Mouse (Mus musculus) liver, embryonic 18 days (tissue): ENCODE measurements around the gene Ephx1. TPM values are rescaled to one million over a fixed set of nuclear protein-coding genes. Genes with fewer than 3 reads are reported as not detected.

ENCODE experiments used
- polyA plus RNA-seq: library from polyadenylated mRNA; depleted of rRNA; stranded (reverse); fragments of >200 nt; gene quantifications from 2 replicates; pipeline ENCODE4 v1.2.3, GENCODE M21; 2012; rRNA removed

The Ephx1 gene
- 18.0 and 35.4 TPM in 2 replicates for polyA plus RNA-seq

DNA sequence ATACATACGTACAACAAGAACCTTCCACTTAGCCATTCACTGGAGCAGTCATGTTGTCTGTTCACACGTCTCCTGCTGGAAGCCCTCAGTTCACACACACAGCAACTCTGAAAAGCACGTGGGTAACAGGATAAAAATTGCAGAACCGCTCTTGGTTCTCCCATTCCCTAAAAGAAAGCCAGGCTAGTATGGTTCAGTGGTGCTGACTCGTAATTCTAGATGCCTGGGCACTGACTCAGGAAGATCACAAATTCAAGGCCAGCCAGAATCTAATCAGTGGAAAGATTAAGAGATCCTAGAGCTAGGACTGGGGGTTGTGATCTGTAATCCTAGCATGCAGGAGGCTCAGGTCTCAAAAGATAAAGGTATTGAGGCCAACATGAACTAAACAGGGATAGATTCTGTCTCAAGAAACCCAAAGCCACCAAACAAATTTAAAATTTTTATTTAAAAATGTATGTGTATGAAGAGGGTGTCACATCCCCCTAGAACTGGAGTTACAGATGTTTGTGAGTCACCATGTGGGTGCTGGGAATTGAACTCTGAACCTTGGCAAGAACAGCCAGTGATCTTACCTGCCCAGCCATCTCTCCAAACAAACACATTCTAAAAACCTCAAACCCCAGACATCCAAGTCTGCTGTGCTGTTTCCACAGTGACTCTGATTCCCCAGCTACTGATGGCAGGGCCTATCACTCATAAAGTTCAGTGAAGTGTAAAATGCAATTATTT is at the start of gene Ephx1:
Ephx1 (minus strand) TSS at position 149 of the 732 bp plus-strand sequence.

DNA sequence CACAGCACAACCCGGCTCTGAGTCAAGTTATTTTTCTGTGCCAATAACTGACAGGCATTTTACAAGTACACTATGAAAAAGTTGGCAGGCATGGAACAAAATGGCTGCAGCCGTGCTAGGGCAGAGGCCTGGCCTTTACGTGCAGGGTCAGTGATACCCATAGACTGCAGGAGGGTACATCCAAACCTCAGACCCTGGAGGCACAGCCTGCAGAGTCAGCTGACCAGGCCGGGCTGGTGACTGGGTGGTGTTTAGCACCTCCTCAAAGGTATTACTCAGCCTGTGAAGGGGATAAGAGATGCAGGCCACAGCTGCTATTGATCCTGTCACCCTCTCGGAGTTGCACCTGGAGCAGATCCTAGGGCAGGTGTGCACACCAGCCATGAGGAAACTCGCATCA is 30.2 kb upstream of the Ephx1 start, which contains the start of gene 9130409I23Rik:
9130409I23Rik (plus strand) TSS at position 301 of the 400 bp plus-strand sequence.

GRCm38 (mm10) chr1:180942166-180943031 is 78.3 kb downstream of the Ephx1 start, which contains the start of gene Tmem63a:
TSS of gene Tmem63a (plus strand) at chr1:180942344.

DNA sequence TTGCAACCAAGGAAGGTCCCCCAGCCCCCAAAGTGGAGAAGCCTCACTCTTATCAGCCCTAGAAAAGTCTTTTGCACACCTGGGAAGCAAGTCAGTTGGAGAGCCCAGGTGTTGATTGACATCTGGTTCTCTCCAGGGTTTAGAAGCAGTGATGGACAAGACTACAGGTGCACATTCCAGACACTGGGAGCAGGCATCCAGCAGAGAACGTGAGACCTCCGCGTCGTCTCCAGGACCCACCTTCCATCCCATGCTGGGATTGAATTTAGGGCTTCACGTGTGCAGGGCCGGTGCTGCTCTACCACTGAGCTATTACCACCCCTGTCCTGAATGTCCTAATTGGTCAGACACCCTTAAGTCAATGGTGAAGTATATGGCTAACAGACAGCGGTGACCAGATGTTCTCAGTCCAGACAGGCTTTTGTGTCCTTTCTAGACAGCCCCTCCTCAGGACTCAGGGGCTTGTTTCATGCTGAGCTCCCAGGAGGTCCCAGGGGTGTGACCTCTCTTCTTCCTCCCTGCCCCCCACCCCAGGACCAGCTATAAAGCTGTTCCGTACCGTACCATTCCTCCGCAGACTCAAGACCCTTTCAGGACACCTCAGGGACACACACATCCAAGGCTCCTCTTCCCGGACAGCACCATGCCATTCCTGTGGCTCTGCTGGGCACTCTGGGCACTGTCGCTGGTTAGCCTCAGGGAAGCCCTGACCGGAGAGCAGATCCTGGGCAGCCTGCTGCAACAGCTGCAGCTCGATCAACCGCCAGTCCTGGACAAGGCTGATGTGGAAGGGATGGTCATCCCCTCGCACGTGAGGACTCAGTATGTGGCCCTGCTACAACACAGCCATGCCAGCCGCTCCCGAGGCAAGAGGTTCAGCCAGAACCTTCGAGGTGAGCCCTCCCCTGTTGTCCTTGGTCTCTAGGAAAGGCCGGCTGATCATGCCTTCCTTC is 86.0 kb downstream of the Ephx1 start, which contains the start of gene Lefty1:
Lefty1 (plus strand) TSS at position 556 of the 953 bp plus-strand sequence.

Other genes with a start within 250 kb of the Ephx1 start
- gene H3f3a, start 207.0 kb downstream of the Ephx1 start, polyA plus RNA-seq = 703 and 735 TPM in 2 replicates
- gene Sde2, start 169.8 kb downstream of the Ephx1 start, polyA plus RNA-seq = 11.2 TPM in 2 replicates
- 0.06 TPM in 1 of 2 replicates, not detected in the other for gene Lefty2, start 127.8 kb downstream of the Ephx1 start, polyA plus RNA-seq
- 30.6 and 30.9 TPM in 2 replicates for gene Pycr2, start 116.6 kb downstream of the Ephx1 start, polyA plus RNA-seq
- gene Lefty1, start 85.9 kb downstream of the Ephx1 start, polyA plus RNA-seq = 4.4 and 4.9 TPM in 2 replicates
- 9.4 and 11.3 TPM in 2 replicates for gene Tmem63a, start 78.6 kb downstream of the Ephx1 start, polyA plus RNA-seq
- gene 9130409I23Rik, start 30.3 kb upstream of the Ephx1 start, polyA plus RNA-seq = 0.12 and 0.28 TPM in 2 replicates
- gene Nvl, start 123.3 kb upstream of the Ephx1 start, polyA plus RNA-seq = 9.6 and 11.5 TPM in 2 replicates
- 9.1 and 9.9 TPM in 2 replicates for gene Cnih4, start 123.8 kb upstream of the Ephx1 start, polyA plus RNA-seq
- 47.2 and 55.0 TPM in 2 replicates for gene Wdr26, start 191.1 kb upstream of the Ephx1 start, polyA plus RNA-seq